Mouse (Mus musculus) stomach, embryonic 16.5 days (tissue): ENCODE measurements at regions not wholly inside any gene's neighbourhood (a gene's known extent, or its start where the extent isn't known, plus 50 kb on each side); places are given as distances from the start of the nearest gene placed in this dataset.

ENCODE experiments used
- ATAC-seq: fragments of 200-750 bp; cut with Nextera tagmentation; 2 replicates; pipeline ENCODE4 v1.8.0; 2017; ENCODE audit warnings: moderate number of reproducible peaks, moderate TSS enrichment; ENCODE audit not compliant: insufficient read depth, low FRiP score
- H3K27ac ChIP-seq: fragments of 300-500 bp; sonication (generic); 2 replicates; pipeline ENCODE4 v1.5.1; 2014; ENCODE audit warnings: low read length
- H3K27me3 ChIP-seq: fragments of 300-500 bp; sonication (generic); 2 replicates; pipeline ENCODE4 v1.6.1; 2014; ENCODE audit warnings: low read length, control low read depth, mixed read lengths; ENCODE audit not compliant: control insufficient read depth, insufficient read depth
- H3K36me3 ChIP-seq: fragments of 300-500 bp; sonication (generic); 2 replicates; pipeline ENCODE4 v1.6.1; 2014; ENCODE audit warnings: low read length; ENCODE audit not compliant: control insufficient read depth, insufficient read depth
- H3K4me1 ChIP-seq: fragments of 300-500 bp; sonication (generic); 2 replicates; pipeline ENCODE4 v1.6.1; 2014; ENCODE audit warnings: low read length, control low read depth, mixed read lengths; ENCODE audit not compliant: control insufficient read depth, insufficient read depth
- H3K4me2 ChIP-seq: fragments of 300-500 bp; sonication (generic); 2 replicates; pipeline ENCODE4 v1.6.1; 2014; ENCODE audit warnings: low read depth, low read length, mixed read lengths
- H3K4me3 ChIP-seq: fragments of 300-500 bp; sonication (generic); replicated peaks from 2 replicates; pipeline ENCODE4 v1.5.1; 2014; ENCODE audit warnings: mild to moderate bottlenecking, low read length
- H3K9ac ChIP-seq: fragments of 300-500 bp; sonication (generic); 2 replicates; pipeline ENCODE4 v1.6.1; 2014; ENCODE audit warnings: low read length
- H3K9me3 ChIP-seq: fragments of 300-500 bp; sonication (generic); replicated peaks from 2 replicates; pipeline ENCODE4 v1.6.1; 2016; ENCODE audit warnings: low read length, control low read depth; ENCODE audit not compliant: control insufficient read depth
- WGBS: fragments of 180-500 bp; shearing (Covaris S2); extraction: QIAGEN DNeasy Blood & Tissue Kit; methylation state at CpG from one replicate; pipeline ENCODE4 v1.1.7; 2014; 5-methylcytosine and 5-hydroxymethylcytosine counted together

- Histone ChIP-seq H3K27ac (no peak overlapping the region), H3K9ac (no peak overlapping the region), H3K27me3 (no peaks in the 10 kb centered on the region), H3K4me3 (no peak overlapping the region), H3K36me3 (no peaks in the 10 kb centered on the region), H3K9me3 (no peaks in the 10 kb centered on the region), H3K4me2 (no peak overlapping the region), H3K4me1 (no peaks in the 10 kb centered on the region)
- no peak for ATAC-seq
- 44% methylated on average over 2 of the region's 2 CpGs for WGBS
These were observed 55.2 kb upstream of the Rcn1 start for GRCm38 (mm10) chr2:105454353-105454752.

GRCm38 (mm10) chr2:105454836-105455235 lies 55.7 kb upstream of the Rcn1 start:
- no peaks in the 10 kb centered on the region for H3K4me1 ChIP-seq
- H3K27ac ChIP-seq, result no peak overlapping the region
- no peak overlapping the region for H3K4me3 ChIP-seq
- H3K4me2 ChIP-seq, result no peak overlapping the region
- ATAC-seq, result no peak
- H3K27me3 ChIP-seq, result no peaks in the 10 kb centered on the region
- no peak overlapping the region for H3K9ac ChIP-seq
- H3K9me3 ChIP-seq, result no peaks in the 10 kb centered on the region
- H3K36me3 ChIP-seq, result no peaks in the 10 kb centered on the region

- H3K36me3 ChIP-seq, result no peaks in the 10 kb centered on the region
- no peak for ATAC-seq
- H3K27ac ChIP-seq, result no peak overlapping the region
- H3K27me3 ChIP-seq, result no peaks in the 10 kb centered on the region
- no peak overlapping the region for H3K9ac ChIP-seq
- H3K4me3 ChIP-seq, result no peak overlapping the region
- 85% methylated on average over 4 of the region's 4 CpGs for WGBS
- H3K4me1 ChIP-seq, result no peaks in the 10 kb centered on the region
- no peak overlapping the region for H3K4me2 ChIP-seq
- H3K9me3 ChIP-seq, result no peaks in the 10 kb centered on the region
These were observed 59.5 kb upstream of the Rcn1 start for GRCm38 (mm10) chr2:105458643-105459042.

GRCm38 (mm10) chr2:105459512-105459911 lies 60.4 kb upstream of the Rcn1 start:
- no peaks in the 10 kb centered on the region for H3K4me1 ChIP-seq
- no peaks in the 10 kb centered on the region for H3K36me3 ChIP-seq
- H3K4me3 ChIP-seq, result no peak overlapping the region
- H3K4me2 ChIP-seq, result no peak overlapping the region
- no peaks in the 10 kb centered on the region for H3K9me3 ChIP-seq
- no peak for ATAC-seq
- H3K27me3 ChIP-seq, result no peaks in the 10 kb centered on the region
- 75% methylated on average over 9 of the region's 9 CpGs for WGBS
- no peak overlapping the region for H3K9ac ChIP-seq
- no peak overlapping the region for H3K27ac ChIP-seq

- Histone ChIP-seq H3K27me3 (no peaks in the 10 kb centered on the region), H3K4me3 (no peak overlapping the region), H3K4me1 (no peaks in the 10 kb centered on the region), H3K9ac (no peak overlapping the region), H3K27ac (no peak overlapping the region), H3K9me3 (no peaks in the 10 kb centered on the region), H3K36me3 (no peaks in the 10 kb centered on the region), H3K4me2 (no peak overlapping the region)
- 84% methylated on average over 6 of the region's 6 CpGs for WGBS
- ATAC-seq, result no peak
These were observed 66.5 kb upstream of the Rcn1 start for GRCm38 (mm10) chr2:105465630-105466029.

- Histone ChIP-seq H3K4me2 (no peak overlapping the region), H3K27me3 (no peaks in the 10 kb centered on the region), H3K27ac (no peak overlapping the region), H3K9ac (no peak overlapping the region), H3K9me3 (no peaks in the 10 kb centered on the region), H3K4me3 (no peak overlapping the region), H3K4me1 (no peaks in the 10 kb centered on the region), H3K36me3 (no peaks in the 10 kb centered on the region)
- WGBS, result 40% methylated on average over 5 of the region's 5 CpGs
- ATAC-seq, result no peak
These were observed 69.8 kb upstream of the Rcn1 start for GRCm38 (mm10) chr2:105468930-105469329.

GRCm38 (mm10) chr2:105476028-105476677 lies 77.0 kb upstream of the Rcn1 start:
- Histone ChIP-seq H3K27ac (no peak overlapping the region), H3K27me3 (no peaks in the 10 kb centered on the region), H3K9me3 (no peaks in the 10 kb centered on the region), H3K4me2 (no peak overlapping the region), H3K4me1 (no peaks in the 10 kb centered on the region), H3K4me3 (no peak overlapping the region), H3K9ac (no peak overlapping the region), H3K36me3 (no peaks in the 10 kb centered on the region)
- peak; percentile 29; the same call in 1 of the 2 replicates for ATAC-seq
- WGBS, result 74% methylated on average over 7 of the region's 7 CpGs

GRCm38 (mm10) chr2:105481990-105482592 lies 83.0 kb upstream of the Rcn1 start:
- Histone ChIP-seq H3K4me3 (no peak overlapping the region), H3K4me1 (no peaks in the 10 kb centered on the region), H3K4me2 (no peak overlapping the region), H3K27me3 (no peaks in the 10 kb centered on the region), H3K36me3 (no peaks in the 10 kb centered on the region), H3K9ac (no peak overlapping the region), H3K9me3 (no peaks in the 10 kb centered on the region), H3K27ac (no peak overlapping the region)
- 80% methylated on average over 11 of the region's 11 CpGs for WGBS
- no peak for ATAC-seq

- Histone ChIP-seq H3K4me1 (no peaks in the 10 kb centered on the region), H3K9ac (no peak overlapping the region), H3K4me2 (no peak overlapping the region), H3K27me3 (no peaks in the 10 kb centered on the region), H3K4me3 (no peak overlapping the region), H3K27ac (no peak overlapping the region), H3K36me3 (no peaks in the 10 kb centered on the region), H3K9me3 (no peaks in the 10 kb centered on the region)
- no peak for ATAC-seq
- 78% methylated on average over 3 of the region's 3 CpGs for WGBS
These were observed 85.4 kb upstream of the Rcn1 start for GRCm38 (mm10) chr2:105484496-105484895.
